Mouse (Mus musculus) c-Kit-positive CD71-negative TER-119-negative erythroid progenitor cells, embryonic 14.5 days (primary cell): ENCODE data around the gene Wfdc16.
"Not testable (repeated sequence)": the region's sequence is repeated elsewhere in the genome, so short reads cannot be mapped to it uniquely, and the experiment has no call there.

Experiments
- DNase-seq: peaks from one replicate; pipeline ENCODE4 v3.0.0-alpha.2; 2013; ENCODE audit warnings: low read depth

The Wfdc16 gene

GRCm38 (mm10) chr2:164600179-164600578 is 38.4 kb downstream of the Wfdc16 start:
- no peak for DNase-seq

DNA sequence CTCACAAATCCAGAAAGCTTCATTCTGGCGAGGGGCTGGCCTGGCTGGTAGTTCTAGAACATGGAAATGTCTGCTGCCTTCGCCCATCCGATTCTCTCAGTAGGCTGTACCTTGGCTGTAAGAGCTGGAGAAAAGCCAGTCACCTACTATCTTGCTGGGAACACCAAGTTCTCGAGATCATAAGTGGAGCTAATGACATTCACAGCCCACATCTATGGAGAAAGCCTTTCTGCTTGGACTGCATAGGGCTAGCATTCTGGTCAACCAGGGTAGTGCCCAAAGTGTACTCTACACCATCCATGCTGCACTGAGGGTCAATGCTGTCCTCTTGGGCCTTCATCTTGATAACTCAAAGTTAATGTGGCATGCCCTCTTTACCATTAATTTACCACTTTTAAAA is 45.1 kb downstream of the Wfdc16 start, which contains the start of gene Eppin:
Gene Eppin, minus strand, starts transcription at position 101 of the 400 bp plus-strand sequence.
- DNase-seq = no peak

GRCm38 (mm10) chr2:164592014-164592413 is 46.6 kb downstream of the Wfdc16 start:
- peak; percentile 14 for DNase-seq

DNA sequence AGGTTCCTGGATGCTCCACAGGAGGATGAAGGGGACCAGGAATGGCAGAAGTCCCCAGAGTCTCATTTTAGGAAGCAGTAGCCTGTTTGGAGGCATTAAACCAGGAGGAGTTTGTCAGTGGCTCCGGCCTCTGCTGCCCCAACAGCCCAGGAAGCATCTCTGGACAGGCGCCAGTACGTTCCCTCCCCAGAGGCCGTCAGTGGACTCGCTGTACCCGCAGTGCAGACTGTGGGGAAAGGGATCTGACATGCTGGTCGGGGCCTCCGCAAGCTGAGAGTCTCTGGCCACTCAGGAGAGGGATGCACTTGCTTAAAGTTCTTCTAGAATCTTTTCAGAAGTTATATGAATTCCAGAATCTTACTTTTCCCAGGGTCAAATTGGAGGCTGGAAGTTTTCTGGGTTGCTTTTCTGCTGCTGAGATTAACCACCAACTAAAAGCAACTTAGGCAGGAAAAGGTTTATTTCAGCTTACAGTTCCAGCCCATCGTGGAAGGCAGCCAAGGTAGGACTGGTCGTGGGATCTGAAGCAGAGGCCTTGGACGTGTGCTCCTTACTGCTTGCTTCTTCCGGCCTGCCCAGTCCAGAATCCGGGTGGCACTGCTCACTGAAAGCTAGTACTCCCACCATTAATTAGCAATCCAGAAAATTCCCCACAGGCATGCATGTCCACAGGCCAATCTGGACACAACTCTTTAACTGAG is 53.4 kb downstream of the Wfdc16 start, which contains the start of gene Wfdc6a:
Gene Wfdc6a, minus strand, starts transcription at position 423 of the 701 bp plus-strand sequence.
- DNase-seq = not testable (repeated sequence)
